Mouse (Mus musculus): Measurements from ENCODE around the gene Chmp6.

DNA sequence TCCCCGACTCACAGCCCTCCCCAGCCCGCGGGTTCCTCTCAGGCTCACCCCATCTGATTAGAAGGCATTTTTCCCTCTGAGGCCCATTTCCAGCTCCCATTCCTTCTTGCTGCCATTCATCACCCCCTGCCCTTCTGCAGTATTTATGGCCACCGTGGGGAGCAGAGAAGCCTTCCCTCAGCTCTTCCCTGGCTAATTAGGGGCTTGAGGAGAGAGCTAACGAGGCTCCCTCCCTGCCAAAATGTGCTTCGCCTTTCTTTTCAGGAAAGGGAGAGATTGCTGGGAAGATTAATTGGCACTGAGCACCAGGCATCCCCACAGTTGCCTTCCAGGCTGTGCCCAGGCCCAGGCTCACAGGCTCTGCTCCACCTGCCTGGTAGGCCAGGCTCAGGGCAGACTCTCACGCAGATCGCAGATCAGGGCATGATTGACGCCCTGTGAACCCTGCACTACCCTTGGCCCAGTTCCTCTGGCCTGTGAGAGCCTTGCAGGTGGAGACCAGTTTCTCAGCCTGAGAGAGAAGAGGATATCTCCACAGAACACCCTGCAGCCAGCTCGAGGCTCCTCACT lies 19.5 kb upstream of the Chmp6 start:
- TF ChIP-seq CTCF (IDR thresholded peaks at IDR 0.05; ENCODE audit: low read depth), result no peak
- no peak for TF ChIP-seq EP300 (IDR thresholded peaks at IDR 0.05; ENCODE audit: low read depth)

Measured in liver, embryonic 14.5 days (tissue).